Mouse (Mus musculus): Measurements from ENCODE around the gene Klra8. TPM values are rescaled to one million over a fixed set of nuclear protein-coding genes. Genes with fewer than 3 reads are reported as not detected.
"Not testable (repeated sequence)": the region's sequence is repeated elsewhere in the genome, so short reads cannot be mapped to it uniquely, and the experiment has no call there.

Gene Klra8
- polyA plus RNA-seq (2015; fragmentation: Nextera tagmentation; extraction: Ambion mirVana), result not detected in 2 replicates

DNA sequence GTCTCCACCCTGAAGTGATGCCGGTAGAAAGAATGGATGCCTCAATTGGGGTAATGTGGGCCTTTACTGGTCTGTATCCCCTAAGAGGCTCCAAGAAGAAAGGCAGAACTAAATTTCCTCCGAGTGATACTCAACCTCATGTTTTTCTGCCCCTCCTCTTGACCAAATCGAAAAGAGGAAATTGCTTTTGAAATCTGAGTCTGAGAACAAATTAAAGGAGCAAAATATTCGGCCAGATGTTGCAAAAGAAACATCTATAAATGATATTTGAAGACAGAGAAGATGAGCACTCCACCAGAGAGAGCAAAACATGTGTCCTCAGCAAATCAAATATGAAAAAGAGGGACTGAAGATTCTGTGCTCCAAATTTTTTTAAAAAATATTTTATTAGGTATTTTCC, at the start of gene Klra8:
Gene Klra8 (minus strand): TSS at position 101 of the 400 bp plus-strand sequence.
- not testable (repeated sequence) for H3K9me3 ChIP-seq (replicated peaks; ENCODE audit: control insufficient read depth, low read length); H3K4me1 ChIP-seq (ENCODE audit: control insufficient read depth, low read depth, low read length); H3K4me2 ChIP-seq (ENCODE audit: low read depth, low read length); H3K27ac ChIP-seq (ENCODE audit: low read length); H3K27me3 ChIP-seq (ENCODE audit: control insufficient read depth, insufficient read depth, low read depth, low read length); ATAC-seq (ENCODE audit: low read depth); H3K36me3 ChIP-seq (ENCODE audit: control insufficient read depth, insufficient read depth); H3K4me3 ChIP-seq (ENCODE audit: low read depth, low read length); H3K9ac ChIP-seq (ENCODE audit: low read depth, low read length)
- 49% methylated on average over 4 of the region's 4 CpGs for WGBS (ENCODE audit: insufficient replicate concordance)

GRCm38 (mm10) chr6:130110485-130110884, 19.2 kb downstream of the Klra8 start:
- Histone ChIP-seq H3K4me3 (ENCODE audit: low read depth, low read length) (no peak overlapping the region), H3K4me2 (ENCODE audit: low read depth, low read length) (no peak overlapping the region), H3K9me3 (replicated peaks; ENCODE audit: control insufficient read depth, low read length) (no peaks in the 10 kb centered on the region), H3K27me3 (ENCODE audit: control insufficient read depth, insufficient read depth, low read depth, low read length) (no peaks in the 10 kb centered on the region), H3K4me1 (ENCODE audit: control insufficient read depth, low read depth, low read length) (no peaks in the 10 kb centered on the region), H3K36me3 (ENCODE audit: control insufficient read depth, insufficient read depth) (no peaks in the 10 kb centered on the region), H3K27ac (ENCODE audit: low read length) (no peak overlapping the region), H3K9ac (ENCODE audit: low read depth, low read length) (no peak overlapping the region)
- 82% methylated on average over 1 of the region's 1 CpGs for WGBS (ENCODE audit: insufficient replicate concordance)
- no peak for ATAC-seq (ENCODE audit: low read depth)

GRCm38 (mm10) chr6:130102743-130103142, 27.0 kb downstream of the Klra8 start:
- H3K9ac ChIP-seq (ENCODE audit: low read depth, low read length); H3K27me3 ChIP-seq (ENCODE audit: control insufficient read depth, insufficient read depth, low read depth, low read length); H3K4me2 ChIP-seq (ENCODE audit: low read depth, low read length); ATAC-seq (ENCODE audit: low read depth); H3K9me3 ChIP-seq (replicated peaks; ENCODE audit: control insufficient read depth, low read length); H3K4me1 ChIP-seq (ENCODE audit: control insufficient read depth, low read depth, low read length); H3K36me3 ChIP-seq (ENCODE audit: control insufficient read depth, insufficient read depth); H3K27ac ChIP-seq (ENCODE audit: low read length); H3K4me3 ChIP-seq (ENCODE audit: low read depth, low read length): not testable (repeated sequence)
- 53% methylated on average over 3 of the region's 3 CpGs for WGBS (ENCODE audit: insufficient replicate concordance)

DNA sequence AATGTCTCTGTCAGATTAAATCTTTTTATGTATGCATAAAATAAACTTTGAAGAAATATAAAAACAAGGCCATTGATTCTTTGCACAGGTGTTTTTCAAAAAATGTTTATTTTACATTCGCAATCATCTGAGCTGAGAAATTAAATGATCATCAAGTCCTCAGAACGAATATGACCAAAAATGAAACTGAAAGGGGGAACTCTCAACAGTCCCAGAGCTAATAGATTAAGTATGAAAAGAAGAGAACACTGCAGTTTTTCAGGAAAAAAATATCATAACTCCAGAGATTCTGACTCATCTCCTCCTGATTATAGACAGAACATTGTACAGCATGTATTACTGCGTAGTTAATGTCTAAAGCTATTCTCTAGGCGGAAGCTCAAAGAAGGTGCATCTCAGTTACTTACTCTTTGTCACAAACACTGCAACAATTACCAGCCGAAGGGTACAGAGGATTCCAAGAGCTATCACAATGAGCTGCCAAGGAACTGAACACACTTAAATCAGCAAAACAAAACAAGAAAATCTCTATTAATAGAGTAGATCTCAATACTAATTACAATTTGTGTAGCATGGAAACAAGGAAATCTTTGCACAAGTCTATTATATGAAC, 37.3 kb downstream of the Klra8 start:
- Histone ChIP-seq H3K27ac (ENCODE audit: low read length) (no peak overlapping the region), H3K4me3 (ENCODE audit: low read depth, low read length) (no peak overlapping the region), H3K9me3 (replicated peaks; ENCODE audit: control insufficient read depth, low read length) (no peaks in the 10 kb centered on the region), H3K9ac (ENCODE audit: low read depth, low read length) (no peak overlapping the region), H3K36me3 (ENCODE audit: control insufficient read depth, insufficient read depth) (no peaks in the 10 kb centered on the region), H3K4me1 (ENCODE audit: control insufficient read depth, low read depth, low read length) (no peaks in the 10 kb centered on the region), H3K4me2 (ENCODE audit: low read depth, low read length) (no peak overlapping the region), H3K27me3 (ENCODE audit: control insufficient read depth, insufficient read depth, low read depth, low read length) (no peaks in the 10 kb centered on the region)
- no peak for ATAC-seq (ENCODE audit: low read depth)
- WGBS (ENCODE audit: insufficient replicate concordance), result 60% methylated on average over 5 of the region's 5 CpGs

- H3K4me1 ChIP-seq (ENCODE audit: control insufficient read depth, low read depth, low read length); H3K4me3 ChIP-seq (ENCODE audit: low read depth, low read length); H3K27me3 ChIP-seq (ENCODE audit: control insufficient read depth, insufficient read depth, low read depth, low read length); ATAC-seq (ENCODE audit: low read depth); H3K9me3 ChIP-seq (replicated peaks; ENCODE audit: control insufficient read depth, low read length); H3K4me2 ChIP-seq (ENCODE audit: low read depth, low read length); H3K9ac ChIP-seq (ENCODE audit: low read depth, low read length); H3K36me3 ChIP-seq (ENCODE audit: control insufficient read depth, insufficient read depth); H3K27ac ChIP-seq (ENCODE audit: low read length): not testable (repeated sequence)
- 34% methylated on average over 1 of the region's 1 CpGs for WGBS (ENCODE audit: insufficient replicate concordance)
Observed at GRCm38 (mm10) chr6:130067171-130067570, 62.5 kb downstream of the Klra8 start, which contains the start of gene Klra4. Gene Klra4, minus strand, starts transcription at chr6:130067271.

Other genes starting within 250 kb of the Klra8 start
- 0.12 and 0.22 TPM in 2 replicates for gene Klra5, start 212.2 kb downstream of the Klra8 start, polyA plus RNA-seq (2015; fragmentation: Nextera tagmentation; extraction: Ambion mirVana)
- not detected in 2 replicates for gene Klra6, start 102.9 kb downstream of the Klra8 start, polyA plus RNA-seq (2015; fragmentation: Nextera tagmentation; extraction: Ambion mirVana)
- gene Klra4, start 62.6 kb downstream of the Klra8 start, polyA plus RNA-seq (2015; fragmentation: Nextera tagmentation; extraction: Ambion mirVana), result not detected in 2 replicates
- not detected in 2 replicates for gene Klra9, start 63.2 kb upstream of the Klra8 start, polyA plus RNA-seq (2015; fragmentation: Nextera tagmentation; extraction: Ambion mirVana)
- not detected in 2 replicates for gene Klra7, start 103.4 kb upstream of the Klra8 start, polyA plus RNA-seq (2015; fragmentation: Nextera tagmentation; extraction: Ambion mirVana)
- gene Klra10, start 152.0 kb upstream of the Klra8 start, polyA plus RNA-seq (2015; fragmentation: Nextera tagmentation; extraction: Ambion mirVana), result not detected in 2 replicates
- gene Klra3, start 207.7 kb upstream of the Klra8 start, polyA plus RNA-seq (2015; fragmentation: Nextera tagmentation; extraction: Ambion mirVana), result not detected in 2 replicates